Mouse (Mus musculus) forebrain, postnatal 0 days (tissue): ENCODE measurements around the gene Traf6. TPM values are rescaled to one million over a fixed set of nuclear protein-coding genes. Genes with fewer than 3 reads are reported as not detected.
A peak's percentile ranks its signal among the peaks of the same experiment; 100 is the strongest.

Source experiments
- ATAC-seq: fragments of 200-750 bp; cut with Nextera tagmentation; 2 replicates; pipeline ENCODE4 v1.8.0; 2017; ENCODE audit warnings: mild to moderate bottlenecking, moderate library complexity
- DNase-seq: peaks from one replicate; pipeline ENCODE4 v3.0.0-alpha.2; 2015
- H3K27ac ChIP-seq: fragments of 300-500 bp; sonication (generic); 2 replicates; pipeline ENCODE4 v1.5.1; 2014; ENCODE audit warnings: low read depth, mild to moderate bottlenecking, antibody characterized with exemption, low read length, moderate library complexity, mixed read lengths
- H3K27me3 ChIP-seq: fragments of 300-500 bp; sonication (generic); 2 replicates; pipeline ENCODE4 v1.6.1; 2014; ENCODE audit warnings: mild to moderate bottlenecking, low read length, mixed read lengths; ENCODE audit not compliant: insufficient read depth
- H3K36me3 ChIP-seq: fragments of 300-500 bp; sonication (generic); 2 replicates; pipeline ENCODE4 v1.6.1; 2014; ENCODE audit warnings: mild to moderate bottlenecking, moderate library complexity; ENCODE audit not compliant: insufficient read depth
- H3K4me1 ChIP-seq: fragments of 300-500 bp; sonication (generic); 2 replicates; pipeline ENCODE4 v1.6.1; 2014; ENCODE audit warnings: antibody characterized with exemption; ENCODE audit not compliant: insufficient read depth
- H3K4me2 ChIP-seq: fragments of 300-500 bp; sonication (generic); 2 replicates; pipeline ENCODE4 v1.6.1; 2014; ENCODE audit warnings: low read depth, mild to moderate bottlenecking, moderate library complexity
- H3K4me3 ChIP-seq: fragments of 300-500 bp; sonication (generic); 2 replicates; pipeline ENCODE4 v1.5.1; 2014; ENCODE audit warnings: low read depth, low read length, mixed read lengths
- H3K9ac ChIP-seq: fragments of 300-500 bp; sonication (generic); 2 replicates; pipeline ENCODE4 v1.6.1; 2014; ENCODE audit warnings: mild to moderate bottlenecking
- H3K9me3 ChIP-seq: fragments of 300-500 bp; sonication (generic); 2 replicates; pipeline ENCODE4 v1.6.1; 2016; ENCODE audit warnings: low read length
- CTCF ChIP-seq: sonication (generic); IDR thresholded peaks from 2 replicates; pipeline ENCODE4 v1.5.1; 2016; ENCODE audit warnings: antibody characterized with exemption, control low read depth, low read depth
- WGBS: fragments of 180-500 bp; shearing (Covaris S2); extraction: QIAGEN DNeasy Blood & Tissue Kit; methylation state at CpG from one replicate; pipeline ENCODE4 v1.1.7; 2014; 5-methylcytosine and 5-hydroxymethylcytosine counted together
- polyA plus RNA-seq: library from polyadenylated mRNA; unstranded; fragments of >200 nt; fragmentation: Nextera tagmentation; extraction: Ambion mirVana; gene quantifications from 2 replicates; pipeline ENCODE4 v1.2.1, GENCODE M21; 2015
- total RNA-seq: library from RNA; depleted of rRNA; stranded (reverse); fragments of >200 nt; gene quantifications from 2 replicates; pipeline ENCODE4 v1.2.3, GENCODE M21; 2014; rRNA removed

Traf6 gene
- total RNA-seq, result 19.5 and 26.0 TPM in 2 replicates
- polyA plus RNA-seq, result 7.4 and 9.8 TPM in 2 replicates

DNA sequence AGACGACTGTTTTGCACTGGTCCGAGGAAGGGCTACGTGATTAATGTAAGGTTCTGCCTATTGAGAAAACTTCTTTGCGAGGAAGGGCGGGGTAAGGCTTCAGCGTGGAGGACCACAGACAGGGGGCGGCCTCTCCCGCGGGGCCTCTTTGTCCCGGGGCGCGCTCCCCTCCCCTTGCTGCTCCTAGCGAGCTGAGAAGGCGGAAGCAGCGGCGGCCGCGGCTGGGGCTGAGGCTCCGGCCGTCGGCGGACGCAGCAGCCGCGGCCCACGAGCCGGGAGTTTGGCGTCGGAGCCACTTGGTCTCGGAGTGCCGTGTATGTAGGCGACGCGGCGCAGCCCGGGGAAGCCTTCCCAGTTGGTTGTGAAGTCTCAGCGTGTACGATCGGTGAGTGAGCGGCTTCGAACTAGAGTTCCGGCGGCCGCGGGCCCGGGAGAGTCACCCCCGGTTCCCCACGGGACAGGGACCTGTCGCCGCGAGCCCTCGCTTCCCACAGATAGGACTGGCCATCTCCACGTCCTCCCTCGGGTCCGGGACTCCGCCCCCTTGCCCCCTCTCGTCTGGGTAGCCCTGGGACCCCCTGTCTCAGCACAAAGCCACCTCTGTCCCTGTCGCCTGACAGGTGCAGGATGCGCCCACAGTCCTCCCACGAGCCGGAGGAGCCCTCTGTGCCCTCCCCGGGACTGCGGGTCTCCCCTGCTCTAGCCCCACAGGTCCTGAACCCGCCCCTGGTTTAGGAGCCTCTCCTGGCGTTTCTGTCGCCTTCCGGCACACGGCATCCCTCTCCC lies at the start of gene Traf6:
Gene Traf6, plus strand, starts transcription at position 194 of the 786 bp plus-strand sequence.
- peak; percentile 97 for ATAC-seq
- 1% methylated on average over 68 of the region's 68 CpGs for WGBS
- Histone ChIP-seq H3K27me3 (no peaks in the 10 kb centered on the region), H3K4me3 (peak within 1 kb of the TSS; percentile 91), H3K4me1 (0 out of 2 replicates have a peak, but pooled peaks cover 5% of the 10 kb centered on the region), H3K4me2 (peak within 1 kb of the TSS; percentile 90), H3K27ac (peak within 1 kb of the TSS; percentile 36; the same call in 1 of the 2 replicates), H3K9me3 (no peaks in the 10 kb centered on the region), H3K9ac (peak within 1 kb of the TSS; percentile 86), H3K36me3 (no peaks in the 10 kb centered on the region)
- peak; percentile 84 for TF ChIP-seq CTCF
- peak; percentile 85 for DNase-seq

DNA sequence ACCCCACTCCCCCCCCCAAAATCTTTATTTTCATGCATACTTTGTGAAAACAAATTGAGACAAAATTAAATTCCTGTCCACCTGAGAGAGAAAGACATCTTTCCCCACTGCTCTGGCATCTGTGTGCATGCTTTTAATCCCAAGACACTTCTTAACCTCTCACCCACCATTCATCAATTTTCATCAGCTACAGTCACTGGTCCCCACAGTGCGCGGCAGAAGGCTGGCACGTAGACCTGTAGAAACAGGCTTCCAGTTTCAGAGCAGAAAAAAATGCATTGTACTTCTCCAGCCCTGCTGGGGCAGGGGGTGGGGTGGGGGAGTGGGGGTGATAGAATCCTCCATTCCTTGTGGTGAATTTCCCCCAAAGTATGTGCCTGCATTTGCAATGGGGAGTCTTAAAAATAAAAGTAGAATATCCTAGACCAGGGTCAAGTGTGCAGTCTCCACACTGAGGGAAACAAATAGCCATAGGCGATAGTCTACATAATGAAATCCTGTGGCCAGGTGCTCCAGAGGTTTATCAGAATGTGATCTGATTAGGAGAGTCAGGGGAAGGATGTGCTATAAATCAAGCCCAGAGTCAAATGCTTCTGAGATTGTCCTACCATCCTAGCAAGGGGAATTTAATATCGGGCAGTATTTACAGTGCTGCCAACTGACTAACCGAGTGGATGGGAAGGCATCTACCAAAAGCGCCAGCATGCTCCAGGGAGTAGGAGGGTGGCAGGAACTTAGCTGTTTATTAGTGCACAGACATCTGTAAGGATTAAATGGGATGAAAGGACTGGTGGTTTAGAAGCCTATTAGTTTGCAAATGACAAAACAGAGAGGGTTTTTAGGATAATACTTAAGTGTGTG lies 39.0 kb upstream of the Traf6 start:
- ATAC-seq (peak; percentile 16; the same call in 1 of the 2 replicates), DNase-seq (no peak)
- Histone ChIP-seq H3K9me3 (no peaks in the 10 kb centered on the region), H3K4me1 (no peaks in the 10 kb centered on the region), H3K27me3 (no peaks in the 10 kb centered on the region), H3K27ac (no peak overlapping the region), H3K36me3 (no peaks in the 10 kb centered on the region), H3K4me3 (no peak overlapping the region), H3K4me2 (no peak overlapping the region), H3K9ac (no peak overlapping the region)
- TF ChIP-seq CTCF, result no peak
- 60% methylated on average over 7 of the region's 7 CpGs for WGBS

DNA sequence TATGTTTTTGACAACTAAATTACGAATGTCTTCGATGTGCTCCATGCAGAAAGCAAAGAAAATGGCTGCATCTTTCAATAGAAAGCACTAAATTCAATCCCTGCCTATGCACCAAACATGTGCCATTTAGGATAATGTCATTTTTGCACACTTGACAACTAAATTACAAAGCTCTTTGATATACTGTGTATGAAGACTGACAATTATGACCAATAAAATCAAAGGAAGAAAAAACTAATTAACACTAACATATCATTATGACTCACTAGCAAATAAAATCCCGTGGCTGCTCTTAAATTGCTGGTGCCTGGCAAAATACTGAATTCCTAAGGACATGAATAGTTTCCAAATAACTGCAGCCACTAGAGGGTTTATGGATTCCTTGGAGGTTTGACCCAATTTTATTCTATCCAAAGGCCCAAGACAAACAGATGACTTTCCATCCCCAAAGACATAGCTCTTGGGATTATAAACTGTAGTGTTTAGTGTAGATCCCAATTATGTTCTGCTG lies 38.3 kb upstream of the Traf6 start:
- TF ChIP-seq CTCF, result no peak
- 53% methylated on average over 3 of the region's 3 CpGs for WGBS
- no peaks in the 10 kb centered on the region for H3K27me3 ChIP-seq
- no peaks in the 10 kb centered on the region for H3K4me1 ChIP-seq
- peak; percentile 25; the same call in 1 of the 2 replicates for ATAC-seq
- H3K9me3 ChIP-seq, result no peaks in the 10 kb centered on the region
- no peak overlapping the region for H3K4me3 ChIP-seq
- no peaks in the 10 kb centered on the region for H3K36me3 ChIP-seq
- H3K4me2 ChIP-seq, result no peak overlapping the region
- no peak overlapping the region for H3K27ac ChIP-seq
- DNase-seq, result no peak
- H3K9ac ChIP-seq, result no peak overlapping the region

DNA sequence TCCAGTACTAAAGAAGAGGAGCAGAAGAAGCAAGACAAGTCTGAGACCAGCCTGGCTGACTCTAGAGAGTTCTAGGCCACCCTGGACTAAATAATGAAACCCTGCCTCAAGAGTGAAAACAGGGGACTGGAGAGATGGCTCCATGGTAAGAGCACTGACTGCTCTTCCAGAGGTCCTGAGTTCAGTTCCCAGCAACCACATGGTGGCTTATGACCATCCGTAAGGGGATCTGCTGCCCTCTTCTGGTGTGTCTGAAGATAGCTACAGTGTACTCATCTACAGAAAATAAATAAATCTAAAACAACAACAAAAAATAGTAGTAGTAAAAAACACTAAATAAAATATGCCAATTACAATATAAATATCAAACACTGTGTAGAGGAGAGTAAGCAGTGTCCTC lies 32.4 kb upstream of the Traf6 start:
- H3K9ac ChIP-seq, result no peak overlapping the region
- ATAC-seq (no peak), DNase-seq (no peak)
- 95% methylated on average over 1 of the region's 1 CpGs for WGBS
- no peaks in the 10 kb centered on the region for H3K36me3 ChIP-seq
- no peak for TF ChIP-seq CTCF
- H3K4me1 ChIP-seq, result no peaks in the 10 kb centered on the region
- H3K4me3 ChIP-seq, result no peak overlapping the region
- H3K27ac ChIP-seq, result no peak overlapping the region
- H3K4me2 ChIP-seq, result no peak overlapping the region
- H3K9me3 ChIP-seq, result no peaks in the 10 kb centered on the region
- H3K27me3 ChIP-seq, result no peaks in the 10 kb centered on the region

DNA sequence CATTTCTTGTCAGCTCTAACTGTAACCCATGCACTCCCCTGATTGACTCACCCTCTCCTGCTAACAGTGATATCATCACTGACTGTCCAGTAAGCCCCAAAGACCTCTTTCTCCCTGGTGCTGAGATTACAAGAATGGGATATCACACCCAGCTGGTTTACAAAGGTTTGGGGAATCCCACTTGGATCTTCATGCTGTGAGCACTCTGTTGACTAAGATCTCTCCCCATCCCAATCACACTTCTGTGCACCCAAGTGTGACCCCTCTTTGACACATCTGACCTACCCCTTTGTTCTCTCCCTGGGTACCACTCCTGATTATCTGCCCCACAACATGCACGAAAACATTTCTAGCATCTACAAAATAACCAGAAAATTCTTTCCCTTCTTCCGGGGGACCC lies 29.9 kb upstream of the Traf6 start:
- no peaks in the 10 kb centered on the region for H3K4me1 ChIP-seq
- H3K9ac ChIP-seq, result no peak overlapping the region
- TF ChIP-seq CTCF, result no peak
- DNase-seq (no peak), ATAC-seq (no peak)
- 54% methylated on average over 2 of the region's 2 CpGs for WGBS
- no peaks in the 10 kb centered on the region for H3K27me3 ChIP-seq
- H3K9me3 ChIP-seq, result no peaks in the 10 kb centered on the region
- no peak overlapping the region for H3K27ac ChIP-seq
- no peak overlapping the region for H3K4me3 ChIP-seq
- H3K36me3 ChIP-seq, result no peaks in the 10 kb centered on the region
- no peak overlapping the region for H3K4me2 ChIP-seq

DNA sequence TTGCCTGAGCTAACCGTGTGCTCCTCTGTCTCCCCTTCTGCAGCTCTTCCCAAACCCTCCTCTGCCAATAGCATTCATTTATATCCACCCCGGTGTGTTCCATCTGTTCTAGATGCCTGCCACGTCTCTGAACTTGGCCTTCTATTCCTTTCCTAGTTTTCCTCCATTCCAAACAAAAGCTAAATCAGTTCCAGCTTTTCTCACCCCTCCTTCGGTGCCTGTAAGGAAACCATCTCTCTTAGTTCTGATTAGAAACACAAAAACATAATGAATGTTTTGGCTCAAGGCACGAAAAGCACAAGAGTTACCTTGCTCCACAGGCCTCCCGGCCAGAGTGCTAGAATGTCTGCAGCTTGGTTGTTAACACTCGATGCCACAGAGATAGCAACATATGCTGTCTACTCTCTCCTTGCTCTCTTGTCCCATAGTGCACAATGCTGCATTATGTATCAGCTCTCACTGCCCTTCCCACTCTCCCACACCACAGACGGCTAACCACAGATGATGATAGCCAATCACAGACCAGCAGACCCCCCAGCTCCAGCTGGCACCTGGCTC lies 29.0 kb upstream of the Traf6 start, which contains the start of the genes Rag1 and B230118H07Rik:
Gene Rag1, minus strand, starts transcription at position 388 of the 558 bp plus-strand sequence.
Gene B230118H07Rik, minus strand, starts transcription at position 419 of the 558 bp plus-strand sequence.
- ATAC-seq (peak; percentile 47), DNase-seq (peak; percentile 25)
- no peaks in the 10 kb centered on the region for H3K36me3 ChIP-seq
- H3K4me3 ChIP-seq, result no peak within 1 kb of the TSS
- H3K4me1 ChIP-seq, result no peaks in the 10 kb centered on the region
- no peaks in the 10 kb centered on the region for H3K27me3 ChIP-seq
- WGBS, result 23% methylated on average over 8 of the region's 8 CpGs
- H3K27ac ChIP-seq, result no peak within 1 kb of the TSS
- H3K9me3 ChIP-seq, result no peaks in the 10 kb centered on the region
- no peak within 1 kb of the TSS for H3K9ac ChIP-seq
- TF ChIP-seq CTCF, result no peak
- no peak within 1 kb of the TSS for H3K4me2 ChIP-seq
